Mouse (Mus musculus) frontal cortex, adult 2 months (tissue): ENCODE data around the gene Pou2af1. TPM values are rescaled to one million over a fixed set of nuclear protein-coding genes. Genes with fewer than 3 reads are reported as not detected.

Source experiments
- polyA plus RNA-seq: library from polyadenylated mRNA; depleted of rRNA; stranded (reverse); fragments of >200 nt; gene quantifications from 2 replicates; pipeline ENCODE4 v1.2.3, GENCODE M21; 2012; rRNA removed

Pou2af1 gene
- polyA plus RNA-seq, 1 experiment = 0.22 TPM

Other genes with a start within 250 kb of the Pou2af1 start
- gene Sik2, start 204.6 kb upstream of the Pou2af1 start, polyA plus RNA-seq = 18.0 and 22.4 TPM in 2 replicates
- gene Btg4, start 152.8 kb upstream of the Pou2af1 start, polyA plus RNA-seq = not detected in 2 replicates
- 3.9 and 4.8 TPM in 2 replicates for gene Layn, start 136.6 kb upstream of the Pou2af1 start, polyA plus RNA-seq
- not detected in 2 replicates for gene 4833427G06Rik, start 111.6 kb upstream of the Pou2af1 start, polyA plus RNA-seq
- 0.02 TPM in 1 of 2 replicates, not detected in the other for gene Gm32742, start 48.2 kb upstream of the Pou2af1 start, polyA plus RNA-seq
- 3.6 and 4.4 TPM in 2 replicates for gene Colca2, start 64.9 kb downstream of the Pou2af1 start, polyA plus RNA-seq
- not detected in 2 replicates for gene 1810046K07Rik, start 115.2 kb downstream of the Pou2af1 start, polyA plus RNA-seq